Mouse (Mus musculus) embryonic fibroblast, embryonic 13.5 days (primary cell): ENCODE measurements around the gene Susd1. TPM values are rescaled to one million over a fixed set of nuclear protein-coding genes. Genes with fewer than 3 reads are reported as not detected.

Source experiments
- H3K27ac ChIP-seq: 2 replicates; pipeline ENCODE4 v1.5.1; 2012; ENCODE audit warnings: low read length, control low read depth, inconsistent platforms; ENCODE audit not compliant: insufficient read depth
- H3K4me1 ChIP-seq: 2 replicates; pipeline ENCODE4 v1.6.1; 2011; ENCODE audit warnings: low read length; ENCODE audit not compliant: control insufficient read depth, insufficient read depth
- H3K4me3 ChIP-seq: 2 replicates; pipeline ENCODE4 v1.5.1; 2011; ENCODE audit warnings: mild to moderate bottlenecking, control low read depth, low read length; ENCODE audit not compliant: insufficient read depth
- CTCF ChIP-seq: IDR thresholded peaks from 2 replicates; pipeline ENCODE4 v1.5.1; 2011; ENCODE audit warnings: mild to moderate bottlenecking, control low read depth, low read length, moderate library complexity, borderline replicate concordance; ENCODE audit not compliant: insufficient read depth
- POLR2A ChIP-seq: IDR thresholded peaks from 2 replicates; pipeline ENCODE4 v1.6.1; 2011; ENCODE audit warnings: low read depth, mild to moderate bottlenecking, control low read depth, low read length, moderate library complexity
- polyA plus RNA-seq: library from polyadenylated mRNA; stranded (reverse); fragments of >200 nt; gene quantifications from 2 replicates; pipeline ENCODE4 v1.2.4, GENCODE M21; 2011; ENCODE audit warnings: low read depth; ENCODE audit not compliant: missing spikeins, insufficient read length

Susd1 gene
- polyA plus RNA-seq, 1 experiment = 2.1 TPM

DNA sequence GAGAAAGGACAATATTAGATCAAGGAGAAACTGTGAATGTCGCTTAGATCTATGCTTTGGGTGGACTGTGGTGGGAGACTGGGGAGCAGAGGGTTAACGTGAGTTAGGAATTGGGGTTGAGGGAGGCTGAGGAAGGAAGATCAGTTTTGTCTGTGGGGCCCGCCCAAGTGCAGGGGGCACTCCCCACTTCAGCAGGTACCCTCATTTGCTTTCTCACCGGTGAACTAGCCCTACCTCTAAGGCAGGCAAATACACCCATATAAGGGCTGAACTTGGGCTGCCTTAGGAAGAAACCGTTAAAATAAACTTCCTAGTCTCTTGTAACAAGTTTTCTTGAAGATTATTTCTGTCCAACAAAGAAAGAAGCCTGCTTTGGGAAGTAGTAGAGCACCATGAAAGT, 608 bp upstream of the Susd1 start:
- no peak overlapping the region for H3K27ac ChIP-seq
- TF ChIP-seq POLR2A (no peak), CTCF (no peak)
- no peak overlapping the region for H3K4me3 ChIP-seq
- H3K4me1 ChIP-seq = no peaks in the 10 kb centered on the region

DNA sequence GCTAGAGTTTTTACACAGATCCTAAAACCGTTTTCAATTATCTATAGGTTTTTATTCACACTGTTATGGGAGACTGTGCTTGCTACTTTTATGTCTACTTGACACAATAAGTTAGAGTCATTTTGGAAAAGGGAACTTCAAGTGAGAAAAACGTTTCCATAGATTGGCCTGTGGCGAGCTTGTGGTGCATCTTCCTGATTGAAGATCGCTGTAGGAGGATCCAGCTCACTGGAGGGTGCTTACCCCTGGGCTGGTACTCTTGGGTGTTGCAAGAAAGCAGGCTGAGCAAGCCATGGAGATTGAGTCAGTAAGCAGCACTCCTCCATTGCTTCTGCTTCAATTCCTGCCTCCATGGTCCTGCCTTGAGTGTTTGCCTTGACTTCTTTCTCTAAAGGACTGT, 2.5 kb downstream of the Susd1 start:
- H3K4me1 ChIP-seq = no peaks in the 10 kb centered on the region
- H3K4me3 ChIP-seq = no peak overlapping the region
- TF ChIP-seq CTCF (no peak), POLR2A (no peak)
- no peak overlapping the region for H3K27ac ChIP-seq

DNA sequence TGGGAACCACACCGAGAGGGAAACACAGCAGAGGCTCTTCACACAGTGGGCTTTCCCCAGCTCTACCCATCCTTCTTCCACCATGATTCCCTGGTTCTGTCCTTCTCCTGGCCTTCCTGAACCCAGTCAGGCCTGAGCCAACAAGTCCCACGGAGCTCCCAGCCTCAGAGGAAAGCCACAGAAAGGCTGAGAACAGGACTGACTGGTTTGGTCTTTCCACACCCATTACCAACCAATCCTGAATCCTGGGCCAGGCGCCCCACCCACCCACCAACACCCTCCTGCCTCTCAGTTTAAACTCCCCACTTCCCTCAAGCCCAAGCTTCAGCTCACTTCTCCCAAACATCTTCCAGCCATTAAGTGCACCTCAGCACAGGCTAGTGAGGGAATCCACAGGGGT, 4.4 kb downstream of the Susd1 start:
- no peaks in the 10 kb centered on the region for H3K4me1 ChIP-seq
- TF ChIP-seq CTCF = no peak
- no peak for TF ChIP-seq POLR2A
- H3K27ac ChIP-seq = no peak overlapping the region
- no peak overlapping the region for H3K4me3 ChIP-seq

DNA sequence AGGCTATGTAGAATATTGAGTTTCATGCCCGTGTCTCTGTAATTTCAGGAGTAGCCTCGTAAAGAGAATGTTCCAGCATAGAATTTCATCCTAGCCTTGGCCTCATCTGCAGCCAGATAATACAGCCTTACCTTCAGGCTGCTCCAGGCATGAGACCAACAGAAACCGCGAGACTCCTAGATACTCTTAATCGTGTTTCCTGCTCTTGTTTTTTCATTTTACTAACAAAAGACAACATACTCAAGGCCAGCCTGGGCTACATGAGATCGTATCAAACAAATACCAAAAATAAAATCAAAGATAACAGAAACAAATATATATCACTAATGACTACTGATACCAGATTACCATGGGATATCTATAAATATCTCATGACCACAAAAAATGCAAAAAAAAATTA, 9.3 kb downstream of the Susd1 start:
- Histone ChIP-seq H3K4me3 (no peak overlapping the region), H3K27ac (no peak overlapping the region), H3K4me1 (no peaks in the 10 kb centered on the region; the same call in 1 of the 2 replicates)
- TF ChIP-seq CTCF (no peak), POLR2A (no peak)

DNA sequence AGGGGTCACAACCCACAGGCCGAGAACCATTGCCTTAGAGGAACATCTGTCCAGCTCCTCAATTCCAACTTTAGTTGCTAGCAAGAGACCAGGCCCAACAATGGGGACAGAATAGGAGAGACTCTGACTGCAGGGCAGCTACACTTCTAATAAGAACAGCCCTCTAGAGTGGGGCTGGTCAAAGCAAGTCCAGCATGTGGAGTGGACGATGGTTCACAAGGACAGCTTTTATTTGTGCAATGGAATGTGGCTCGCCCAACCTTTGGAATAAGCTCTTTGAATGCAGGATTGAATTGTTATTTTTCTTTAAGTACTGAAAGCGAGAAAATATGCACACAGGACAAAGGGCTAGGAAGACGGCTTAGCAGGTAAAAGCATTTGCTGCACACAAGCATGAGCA, 12.0 kb downstream of the Susd1 start:
- Histone ChIP-seq H3K27ac (no peak overlapping the region), H3K4me3 (no peak overlapping the region), H3K4me1 (no peaks in the 10 kb centered on the region; the same call in 1 of the 2 replicates)
- TF ChIP-seq CTCF (no peak), POLR2A (no peak)

DNA sequence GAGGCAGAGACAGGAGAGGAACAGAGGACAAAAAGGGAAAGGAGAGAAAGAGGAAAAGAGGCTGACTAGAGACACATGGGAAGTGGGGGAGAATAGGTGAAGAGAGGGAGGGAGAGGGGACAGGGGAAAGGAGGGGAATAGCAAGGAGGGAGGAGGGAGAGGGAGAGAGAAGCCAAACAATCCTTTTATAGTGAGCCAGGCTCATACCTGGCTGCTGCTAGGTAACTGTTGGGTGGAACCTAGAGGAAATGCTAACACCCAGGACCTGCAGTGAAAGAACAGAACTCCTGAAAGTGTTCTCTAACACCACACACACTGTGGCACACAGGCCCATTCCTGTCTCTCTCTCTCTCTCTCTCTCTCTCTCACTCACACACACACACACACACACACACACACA, 15.6 kb downstream of the Susd1 start:
- no peak for TF ChIP-seq POLR2A
- TF ChIP-seq CTCF = no peak
- H3K4me3 ChIP-seq = no peak overlapping the region
- H3K27ac ChIP-seq = no peak overlapping the region
- no peaks in the 10 kb centered on the region; the same call in 1 of the 2 replicates for H3K4me1 ChIP-seq

DNA sequence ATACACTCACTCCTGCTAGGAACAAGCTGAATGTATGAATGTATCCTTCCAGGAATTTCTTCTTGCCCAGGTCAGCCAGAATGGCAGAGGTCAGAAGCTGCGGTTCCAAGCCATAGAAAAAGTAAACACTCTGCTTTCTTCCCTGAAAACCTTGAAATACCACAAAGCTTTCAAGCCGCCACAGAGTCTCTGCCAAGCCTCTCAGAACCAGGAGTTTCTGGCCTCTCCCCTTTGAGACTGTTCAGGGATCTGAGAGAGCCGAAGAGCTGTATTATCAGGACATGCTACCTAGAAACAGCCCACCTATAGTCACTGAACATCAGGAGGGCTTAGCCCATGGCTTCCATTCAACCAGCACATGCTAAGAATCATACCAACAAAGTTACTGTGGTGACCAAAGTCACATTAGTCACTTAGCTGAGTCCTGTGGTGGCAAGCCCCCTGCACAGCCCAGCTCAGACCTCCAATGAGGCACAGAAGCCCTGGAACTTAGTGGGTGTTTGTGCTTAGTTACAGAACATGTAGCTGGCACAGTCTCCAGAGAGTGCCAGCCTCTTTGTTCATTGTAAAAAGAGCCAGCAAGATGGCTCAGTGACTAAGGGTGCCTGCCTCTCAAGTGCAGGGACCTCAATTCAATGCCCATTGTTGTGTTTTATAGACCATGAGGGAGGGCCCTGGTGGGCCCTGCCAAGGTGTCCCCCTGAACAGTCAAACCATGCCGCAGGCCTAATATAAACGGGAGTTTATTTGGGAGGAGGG, 16.2 kb downstream of the Susd1 start:
- Histone ChIP-seq H3K4me3 (no peak overlapping the region), H3K4me1 (no peaks in the 10 kb centered on the region; the same call in 1 of the 2 replicates), H3K27ac (no peak overlapping the region)
- TF ChIP-seq CTCF = no peak
- TF ChIP-seq POLR2A = no peak

DNA sequence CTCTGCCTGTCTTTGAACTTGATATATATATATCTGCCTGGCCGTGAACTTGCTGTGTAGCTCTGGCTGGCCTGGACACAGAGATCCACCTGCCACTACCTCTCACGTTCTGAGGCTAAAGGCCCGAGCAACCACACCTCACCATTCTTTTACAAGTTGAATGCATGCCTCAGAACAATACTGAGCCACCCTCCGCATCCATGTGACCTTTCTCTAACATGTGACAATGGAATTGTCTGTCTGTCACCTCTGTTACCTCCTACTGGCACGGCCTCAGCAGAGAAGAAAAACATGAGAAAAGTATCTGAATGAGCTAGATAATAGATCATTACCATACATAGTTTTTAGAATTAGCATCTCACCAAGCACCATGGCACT, 17.1 kb downstream of the Susd1 start:
- no peak for TF ChIP-seq POLR2A
- TF ChIP-seq CTCF = no peak
- no peak overlapping the region for H3K4me3 ChIP-seq
- no peaks in the 10 kb centered on the region; the same call in 1 of the 2 replicates for H3K4me1 ChIP-seq
- H3K27ac ChIP-seq = no peak overlapping the region

DNA sequence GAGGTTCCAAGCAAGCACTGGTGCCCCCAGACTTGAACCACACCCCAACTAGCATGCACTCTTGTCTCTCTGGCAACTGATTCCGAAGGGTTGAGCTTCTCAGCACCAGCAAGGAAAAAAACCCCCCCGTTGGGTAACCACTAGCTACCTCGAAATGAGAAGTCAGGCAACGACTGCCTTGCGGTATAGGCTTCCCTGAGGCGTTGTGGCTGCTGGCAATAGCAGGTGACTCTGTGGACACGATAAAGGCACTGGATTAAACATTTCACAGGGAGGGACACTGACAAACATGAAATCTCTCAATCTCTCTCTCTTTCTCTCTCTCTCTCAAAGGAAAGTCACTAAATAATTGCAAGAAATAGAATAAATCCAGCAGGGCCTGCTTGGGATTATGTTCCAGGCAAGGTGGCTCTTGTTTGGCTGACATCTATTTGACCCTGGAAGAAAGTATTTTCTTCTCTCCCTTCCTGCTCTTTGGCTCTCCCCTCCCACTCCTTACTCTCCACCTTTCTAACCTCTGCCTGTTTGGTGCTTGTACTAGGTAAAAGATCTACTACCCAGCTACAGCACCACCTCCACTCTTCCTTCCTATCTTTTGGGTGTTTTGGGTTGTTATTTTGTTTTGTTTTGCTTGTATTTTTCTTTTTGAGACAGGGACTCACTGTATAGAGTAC, 17.6 kb downstream of the Susd1 start:
- Histone ChIP-seq H3K4me3 (no peak overlapping the region), H3K27ac (no peak overlapping the region), H3K4me1 (no peaks in the 10 kb centered on the region; the same call in 1 of the 2 replicates)
- TF ChIP-seq CTCF = no peak
- TF ChIP-seq POLR2A = no peak

DNA sequence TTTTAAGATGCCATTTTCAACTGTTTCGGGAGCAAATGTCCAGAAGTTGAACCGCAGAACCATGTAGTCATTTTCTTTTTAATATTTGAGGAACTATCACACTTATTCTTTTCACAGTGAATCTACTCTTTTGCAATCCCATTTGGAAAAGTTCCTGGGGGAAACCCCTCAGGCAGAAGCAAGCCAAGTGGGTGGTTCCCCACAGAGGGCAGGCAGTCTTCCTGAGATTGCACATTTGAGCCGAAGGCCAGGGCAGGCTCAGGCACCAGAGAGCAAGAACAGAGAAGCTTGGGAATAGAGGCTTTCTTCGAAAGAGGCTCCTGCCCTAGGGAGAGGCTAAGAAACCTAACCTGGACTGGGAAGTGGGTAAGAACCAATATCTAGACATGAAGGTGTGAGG, 19.2 kb downstream of the Susd1 start:
- Histone ChIP-seq H3K4me3 (no peak overlapping the region), H3K4me1 (no peaks in the 10 kb centered on the region; the same call in 1 of the 2 replicates), H3K27ac (no peak overlapping the region)
- TF ChIP-seq POLR2A = no peak
- no peak for TF ChIP-seq CTCF

DNA sequence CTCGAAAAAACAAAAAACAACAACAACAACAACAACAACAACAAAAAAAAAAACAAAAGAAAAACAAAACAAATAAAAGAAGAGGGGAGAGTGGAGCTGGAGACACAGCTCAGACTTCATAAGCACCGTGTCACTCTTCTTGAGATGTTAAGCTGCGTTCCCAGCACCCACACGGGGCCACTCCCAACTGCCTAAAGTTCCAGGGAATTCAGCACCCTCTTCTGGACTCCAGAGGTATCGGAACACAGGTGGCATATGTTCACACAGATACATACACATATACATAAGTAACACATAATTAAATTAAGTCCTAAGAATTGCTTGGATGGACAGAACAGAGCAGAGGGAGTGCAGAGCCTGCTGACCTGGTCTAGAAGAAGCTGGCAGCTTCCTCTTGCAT, 25.0 kb downstream of the Susd1 start:
- no peak for TF ChIP-seq CTCF
- no peak for TF ChIP-seq POLR2A
- Histone ChIP-seq H3K4me1 (no peaks in the 10 kb centered on the region), H3K4me3 (no peak overlapping the region), H3K27ac (no peak overlapping the region)
